Mouse (Mus musculus): ENCODE data around the gene Tinagl1. TPM values are rescaled to one million over a fixed set of nuclear protein-coding genes. Genes with fewer than 3 reads are reported as not detected.

Gene Tinagl1
- 1.6 TPM for polyA plus RNA-seq (2012; fragmentation: generic; extraction: Trizol)

DNA sequence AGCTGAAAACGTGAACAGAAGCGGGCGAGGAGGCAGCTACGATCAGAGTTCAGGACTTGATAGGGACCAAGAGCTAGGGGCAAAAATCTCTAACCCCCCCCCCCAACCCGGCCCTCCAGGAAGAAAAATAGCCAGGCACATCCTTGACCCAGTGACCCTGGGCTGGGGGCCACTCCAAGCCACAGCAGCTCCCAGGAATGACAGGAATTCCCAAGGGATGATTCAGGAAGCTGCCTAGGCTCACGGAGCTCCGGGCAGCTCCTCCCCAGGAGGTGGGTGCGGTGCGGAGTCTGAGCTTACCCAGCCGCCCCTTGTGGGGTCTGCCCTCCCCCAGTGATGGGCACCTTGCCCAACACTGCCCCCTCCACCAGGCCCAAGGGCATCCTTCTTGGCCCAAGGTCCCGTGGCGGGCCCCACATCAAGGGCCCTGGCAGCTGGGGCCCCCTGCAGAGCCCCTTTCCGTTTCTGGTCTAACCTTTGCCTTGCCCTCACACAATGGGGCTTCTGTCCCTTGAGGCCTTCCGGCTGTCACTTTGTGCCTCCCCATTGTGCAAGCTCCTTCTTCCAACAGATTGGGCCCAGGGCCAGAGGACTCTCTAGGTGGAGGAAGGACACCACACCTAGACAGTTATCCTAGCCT, at the start of gene Tinagl1:
Tinagl1 (minus strand) TSS at position 51 of the 640 bp plus-strand sequence.
- no peaks in the 10 kb centered on the region for H3K79me2 ChIP-seq (ENCODE audit: control insufficient read depth, insufficient read depth)
- H3K27me3 ChIP-seq (ENCODE audit: control insufficient read depth, insufficient read depth, insufficient read length) = no peaks in the 10 kb centered on the region
- H3K4me2 ChIP-seq (ENCODE audit: low read depth) = peak within 1 kb of the TSS; percentile 83
- TF ChIP-seq MAX (IDR thresholded peaks at IDR 0.05; ENCODE audit: low read depth) (no peak), SRF (IDR thresholded peaks at IDR 0.05; ENCODE audit: control insufficient read depth, insufficient read length, low read depth) (no peak), MYOD1 (IDR thresholded peaks at IDR 0.05; ENCODE audit: control insufficient read depth in 1 of 3, insufficient read length in 2 of 3, low read depth in 2 of 3) (no peak), USF1 (IDR thresholded peaks at IDR 0.05; ENCODE audit: low read depth) (no peak), CEBPB (IDR thresholded peaks at IDR 0.05; ENCODE audit: insufficient read depth, poor library complexity, severe bottlenecking) (no peak), TCF12 (IDR thresholded peaks at IDR 0.05; ENCODE audit: insufficient read depth, poor library complexity, severe bottlenecking) (no peak), POLR2A (IDR thresholded peaks at IDR 0.05; ENCODE audit: insufficient read length, low read depth) (no peak), REST (IDR thresholded peaks at IDR 0.05; ENCODE audit: insufficient read depth, insufficient read length) (no peak), E2F4 (IDR thresholded peaks at IDR 0.05; ENCODE audit: insufficient read depth) (no peak), POLR2AphosphoS2 (IDR thresholded peaks at IDR 0.05; ENCODE audit: insufficient read length, low read depth) (no peak), TCF3 (IDR thresholded peaks at IDR 0.05; ENCODE audit: insufficient read length, low read depth) (no peak), MYOG (IDR thresholded peaks at IDR 0.05; ENCODE audit: control insufficient read depth in 1 of 3, insufficient read depth in 1 of 3, insufficient read length in 2 of 3, low read depth in 2 of 3) (no peak)
- H3K36me3 ChIP-seq (ENCODE audit: control insufficient read depth, insufficient read depth) = no peaks in the 10 kb centered on the region
- H3K4me3 ChIP-seq = peak within 1 kb of the TSS; percentile 8
- H3ac ChIP-seq (ENCODE audit: control insufficient read depth, insufficient read length) = no peak within 1 kb of the TSS

GRCm38 (mm10) chr4:130224071-130224470, 49.1 kb upstream of the Tinagl1 start:
- Histone ChIP-seq H3K4me3 (no peak overlapping the region), H3K36me3 (ENCODE audit: control insufficient read depth, insufficient read depth) (no peaks in the 10 kb centered on the region), H3K4me2 (ENCODE audit: low read depth) (no peak overlapping the region), H3K79me2 (ENCODE audit: control insufficient read depth, insufficient read depth) (no peaks in the 10 kb centered on the region), H3K27me3 (ENCODE audit: control insufficient read depth, insufficient read depth, insufficient read length) (peaks cover 11% of the 10 kb centered on the region), H3ac (ENCODE audit: control insufficient read depth, insufficient read length) (no peak overlapping the region)
- TF ChIP-seq E2F4 (IDR thresholded peaks at IDR 0.05; ENCODE audit: insufficient read depth) (no peak), USF1 (IDR thresholded peaks at IDR 0.05; ENCODE audit: low read depth) (no peak), MYOD1 (IDR thresholded peaks at IDR 0.05; ENCODE audit: control insufficient read depth in 1 of 3, insufficient read length in 2 of 3, low read depth in 2 of 3) (no peak), CEBPB (IDR thresholded peaks at IDR 0.05; ENCODE audit: insufficient read depth, poor library complexity, severe bottlenecking) (no peak), SRF (IDR thresholded peaks at IDR 0.05; ENCODE audit: control insufficient read depth, insufficient read length, low read depth) (no peak), POLR2AphosphoS2 (IDR thresholded peaks at IDR 0.05; ENCODE audit: insufficient read length, low read depth) (no peak), TCF3 (IDR thresholded peaks at IDR 0.05; ENCODE audit: insufficient read length, low read depth) (no peak), REST (IDR thresholded peaks at IDR 0.05; ENCODE audit: insufficient read depth, insufficient read length) (no peak), TCF12 (IDR thresholded peaks at IDR 0.05; ENCODE audit: insufficient read depth, poor library complexity, severe bottlenecking) (no peak), POLR2A (IDR thresholded peaks at IDR 0.05; ENCODE audit: insufficient read length, low read depth) (no peak)

DNA sequence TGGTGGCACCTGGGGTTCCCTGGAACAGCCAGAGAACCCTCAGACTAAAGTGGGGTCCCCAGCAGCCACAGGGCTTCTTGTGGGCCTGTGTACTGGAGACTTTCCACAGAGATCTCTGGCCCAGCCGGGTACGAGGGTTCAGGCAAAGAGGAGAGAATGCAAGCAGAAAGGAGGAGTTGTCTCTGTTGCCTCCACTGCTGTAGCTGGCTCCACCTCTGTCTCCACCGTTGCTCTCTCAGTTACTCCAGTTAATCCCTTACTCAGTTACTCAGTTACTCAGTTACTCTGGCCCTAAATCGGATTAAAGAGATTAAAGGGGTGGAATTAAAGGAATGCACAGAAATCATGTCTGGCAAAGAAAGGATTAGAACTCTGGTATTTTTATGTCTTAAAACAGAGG, 47.3 kb upstream of the Tinagl1 start, which contains the start of gene Gm853:
Gm853 (minus strand) TSS at position 223 of the 400 bp plus-strand sequence.
- Histone ChIP-seq H3K36me3 (ENCODE audit: control insufficient read depth, insufficient read depth) (no peaks in the 10 kb centered on the region), H3K4me2 (ENCODE audit: low read depth) (no peak within 1 kb of the TSS), H3ac (ENCODE audit: control insufficient read depth, insufficient read length) (no peak within 1 kb of the TSS), H3K79me2 (ENCODE audit: control insufficient read depth, insufficient read depth) (no peaks in the 10 kb centered on the region), H3K4me3 (no peak within 1 kb of the TSS), H3K27me3 (ENCODE audit: control insufficient read depth, insufficient read depth, insufficient read length) (peaks cover 15% of the 10 kb centered on the region)
- TF ChIP-seq TCF12 (IDR thresholded peaks at IDR 0.05; ENCODE audit: insufficient read depth, poor library complexity, severe bottlenecking) (no peak), USF1 (IDR thresholded peaks at IDR 0.05; ENCODE audit: low read depth) (no peak), REST (IDR thresholded peaks at IDR 0.05; ENCODE audit: insufficient read depth, insufficient read length) (no peak), MAX (IDR thresholded peaks at IDR 0.05; ENCODE audit: low read depth) (no peak), CEBPB (IDR thresholded peaks at IDR 0.05; ENCODE audit: insufficient read depth, poor library complexity, severe bottlenecking) (no peak), MYOD1 (IDR thresholded peaks at IDR 0.05; ENCODE audit: control insufficient read depth in 1 of 3, insufficient read length in 2 of 3, low read depth in 2 of 3) (no peak), TCF3 (IDR thresholded peaks at IDR 0.05; ENCODE audit: insufficient read length, low read depth) (no peak), POLR2A (IDR thresholded peaks at IDR 0.05; ENCODE audit: insufficient read length, low read depth) (no peak), E2F4 (IDR thresholded peaks at IDR 0.05; ENCODE audit: insufficient read depth) (no peak), MYOG (IDR thresholded peaks at IDR 0.05; ENCODE audit: control insufficient read depth in 1 of 3, insufficient read depth in 1 of 3, insufficient read length in 2 of 3, low read depth in 2 of 3) (no peak), SRF (IDR thresholded peaks at IDR 0.05; ENCODE audit: control insufficient read depth, insufficient read length, low read depth) (no peak), POLR2AphosphoS2 (IDR thresholded peaks at IDR 0.05; ENCODE audit: insufficient read length, low read depth) (no peak)

GRCm38 (mm10) chr4:130220176-130220575, 45.3 kb upstream of the Tinagl1 start:
- H3K4me3 ChIP-seq = no peak overlapping the region
- H3K4me2 ChIP-seq (ENCODE audit: low read depth) = no peak overlapping the region
- H3K36me3 ChIP-seq (ENCODE audit: control insufficient read depth, insufficient read depth) = no peaks in the 10 kb centered on the region
- no peaks in the 10 kb centered on the region for H3K79me2 ChIP-seq (ENCODE audit: control insufficient read depth, insufficient read depth)
- TF ChIP-seq REST (IDR thresholded peaks at IDR 0.05; ENCODE audit: insufficient read depth, insufficient read length) (no peak), POLR2AphosphoS2 (IDR thresholded peaks at IDR 0.05; ENCODE audit: insufficient read length, low read depth) (no peak), MYOG (IDR thresholded peaks at IDR 0.05; ENCODE audit: control insufficient read depth in 1 of 3, insufficient read depth in 1 of 3, insufficient read length in 2 of 3, low read depth in 2 of 3) (no peak), TCF3 (IDR thresholded peaks at IDR 0.05; ENCODE audit: insufficient read length, low read depth) (no peak), MYOD1 (IDR thresholded peaks at IDR 0.05; ENCODE audit: control insufficient read depth in 1 of 3, insufficient read length in 2 of 3, low read depth in 2 of 3) (no peak), MAX (IDR thresholded peaks at IDR 0.05; ENCODE audit: low read depth) (no peak), E2F4 (IDR thresholded peaks at IDR 0.05; ENCODE audit: insufficient read depth) (no peak), TCF12 (IDR thresholded peaks at IDR 0.05; ENCODE audit: insufficient read depth, poor library complexity, severe bottlenecking) (no peak), POLR2A (IDR thresholded peaks at IDR 0.05; ENCODE audit: insufficient read length, low read depth) (no peak), SRF (IDR thresholded peaks at IDR 0.05; ENCODE audit: control insufficient read depth, insufficient read length, low read depth) (no peak), USF1 (IDR thresholded peaks at IDR 0.05; ENCODE audit: low read depth) (no peak), CEBPB (IDR thresholded peaks at IDR 0.05; ENCODE audit: insufficient read depth, poor library complexity, severe bottlenecking) (no peak)
- no peak overlapping the region for H3ac ChIP-seq (ENCODE audit: control insufficient read depth, insufficient read length)
- H3K27me3 ChIP-seq (ENCODE audit: control insufficient read depth, insufficient read depth, insufficient read length) = peaks cover 25% of the 10 kb centered on the region
